Mouse (Mus musculus) thymus, adult 2 months (tissue): Measurements from ENCODE around the gene Lamtor2. TPM values are rescaled to one million over a fixed set of nuclear protein-coding genes. Genes with fewer than 3 reads are reported as not detected.

Source experiments
- DNase-seq: peaks from one replicate; pipeline ENCODE4 v3.0.0; 2021
- H3K27ac ChIP-seq: fragments of 200-500 bp; 2 replicates; pipeline ENCODE4 v1.5.1; 2012; ENCODE audit warnings: low read length, control low read depth; ENCODE audit not compliant: control insufficient read depth, insufficient read depth
- H3K27me3 ChIP-seq: fragments of 200-500 bp; 2 replicates; pipeline ENCODE4 v1.6.1; 2012; ENCODE audit warnings: mild to moderate bottlenecking, low read length, moderate library complexity, mixed read lengths; ENCODE audit not compliant: control insufficient read depth, insufficient read depth
- H3K36me3 ChIP-seq: fragments of 200-500 bp; 2 replicates; pipeline ENCODE4 v1.6.1; 2012; ENCODE audit warnings: mild to moderate bottlenecking, low read length, moderate library complexity; ENCODE audit not compliant: control insufficient read depth, insufficient read depth
- H3K4me1 ChIP-seq: fragments of 200-500 bp; replicated peaks from 2 replicates; pipeline ENCODE4 v1.6.1; 2012; ENCODE audit warnings: low read length; ENCODE audit not compliant: control insufficient read depth, insufficient read depth
- H3K4me3 ChIP-seq: fragments of 200-500 bp; 2 replicates; pipeline ENCODE4 v1.5.1; 2012; ENCODE audit warnings: mild to moderate bottlenecking, low read length, control low read depth, moderate library complexity; ENCODE audit not compliant: control insufficient read depth, insufficient read depth
- CTCF ChIP-seq: fragments of 200-500 bp; IDR thresholded peaks from 2 replicates; pipeline ENCODE4 v1.5.1; 2012; ENCODE audit warnings: mild to moderate bottlenecking, control low read depth, low read length, moderate library complexity, borderline replicate concordance; ENCODE audit not compliant: control insufficient read depth, poor library complexity, insufficient read depth; ENCODE audit errors: extremely low read depth
- POLR2A ChIP-seq: fragments of 200-500 bp; IDR thresholded peaks from 2 replicates; pipeline ENCODE4 v1.6.1; 2012; ENCODE audit warnings: mild to moderate bottlenecking, low read length, control low read depth, moderate library complexity; ENCODE audit not compliant: control insufficient read depth, poor library complexity, insufficient read depth; ENCODE audit errors: extremely low read depth
- WGBS: fragments of 180-500 bp; shearing (Covaris S2); methylation state at CpG from one replicate; pipeline ENCODE4 v1.1.7; 2018; 5-methylcytosine and 5-hydroxymethylcytosine counted together
- polyA plus RNA-seq: library from polyadenylated mRNA; depleted of rRNA; stranded (reverse); fragments of >200 nt; gene quantifications from 2 replicates; pipeline ENCODE4 v1.2.3, GENCODE M21; 2012

The Lamtor2 gene
- polyA plus RNA-seq, 1 experiment = 141 TPM

- 55% methylated on average over 5 of the region's 5 CpGs for WGBS
These were observed 9.0 kb downstream of the Lamtor2 start for GRCm38 (mm10) chr3:88543651-88544410.

GRCm38 (mm10) chr3:88543174-88543573 is 9.7 kb downstream of the Lamtor2 start:
- TF ChIP-seq POLR2A (no peak), CTCF (no peak)
- no peak for DNase-seq
- H3K4me1 ChIP-seq = peaks cover 9% of the 10 kb centered on the region

More at GRCm38 (mm10) chr3:88543651-88544410, 9.0 kb downstream of the Lamtor2 start:
- no peaks in the 10 kb centered on the region for H3K36me3 ChIP-seq
- no peaks in the 10 kb centered on the region for H3K27me3 ChIP-seq
- TF ChIP-seq CTCF (no peak), POLR2A (no peak)
- no peak overlapping the region for H3K27ac ChIP-seq
- H3K4me1 ChIP-seq = peaks cover 9% of the 10 kb centered on the region
- no peak for DNase-seq
- no peak overlapping the region for H3K4me3 ChIP-seq

GRCm38 (mm10) chr3:88542486-88542885 is 10.4 kb downstream of the Lamtor2 start:
- Histone ChIP-seq H3K36me3 (no peaks in the 10 kb centered on the region), H3K4me3 (no peak overlapping the region), H3K4me1 (peaks cover 9% of the 10 kb centered on the region), H3K27me3 (no peaks in the 10 kb centered on the region), H3K27ac (no peak overlapping the region)
- 96% methylated on average over 4 of the region's 4 CpGs for WGBS
- no peak for TF ChIP-seq CTCF
- no peak for TF ChIP-seq POLR2A
- no peak for DNase-seq

More at GRCm38 (mm10) chr3:88543174-88543573, 9.7 kb downstream of the Lamtor2 start:
- Histone ChIP-seq H3K27ac (no peak overlapping the region), H3K4me3 (no peak overlapping the region), H3K27me3 (no peaks in the 10 kb centered on the region), H3K36me3 (no peaks in the 10 kb centered on the region)
- WGBS = 94% methylated on average over 8 of the region's 8 CpGs

- no peaks in the 10 kb centered on the region for H3K27me3 ChIP-seq
- no peak for TF ChIP-seq POLR2A
- TF ChIP-seq CTCF = no peak
- no peak overlapping the region for H3K4me3 ChIP-seq
- H3K4me1 ChIP-seq = peaks cover 9% of the 10 kb centered on the region
- DNase-seq = no peak
- whole genome bisulfite sequencing = 94% methylated on average over 7 of the region's 7 CpGs
- peaks cover 5% of the 10 kb centered on the region; the same call in 1 of the 2 replicates for H3K36me3 ChIP-seq
- H3K27ac ChIP-seq = no peak overlapping the region
These were observed 11.1 kb downstream of the Lamtor2 start for GRCm38 (mm10) chr3:88541622-88542401.

- DNase-seq = no peak
- Histone ChIP-seq H3K36me3 (peaks cover 13% of the 10 kb centered on the region), H3K27me3 (no peaks in the 10 kb centered on the region), H3K4me1 (peaks cover 9% of the 10 kb centered on the region), H3K4me3 (no peak overlapping the region), H3K27ac (no peak overlapping the region)
- 74% methylated on average over 5 of the region's 5 CpGs for WGBS
- no peak for TF ChIP-seq POLR2A
- no peak for TF ChIP-seq CTCF
These were observed 12.8 kb downstream of the Lamtor2 start for GRCm38 (mm10) chr3:88540085-88540484.

GRCm38 (mm10) chr3:88539397-88539796 is 13.5 kb downstream of the Lamtor2 start:
- peaks cover 13% of the 10 kb centered on the region for H3K36me3 ChIP-seq
- no peak for TF ChIP-seq POLR2A
- no peak for TF ChIP-seq CTCF
- 78% methylated on average over 3 of the region's 3 CpGs for WGBS
- no peak for DNase-seq
- no peak overlapping the region for H3K4me3 ChIP-seq
- peaks cover 9% of the 10 kb centered on the region for H3K4me1 ChIP-seq
- H3K27ac ChIP-seq = no peak overlapping the region
- H3K27me3 ChIP-seq = no peaks in the 10 kb centered on the region
